Mouse (Mus musculus): ENCODE results near the gene Dennd1b.

DNA sequence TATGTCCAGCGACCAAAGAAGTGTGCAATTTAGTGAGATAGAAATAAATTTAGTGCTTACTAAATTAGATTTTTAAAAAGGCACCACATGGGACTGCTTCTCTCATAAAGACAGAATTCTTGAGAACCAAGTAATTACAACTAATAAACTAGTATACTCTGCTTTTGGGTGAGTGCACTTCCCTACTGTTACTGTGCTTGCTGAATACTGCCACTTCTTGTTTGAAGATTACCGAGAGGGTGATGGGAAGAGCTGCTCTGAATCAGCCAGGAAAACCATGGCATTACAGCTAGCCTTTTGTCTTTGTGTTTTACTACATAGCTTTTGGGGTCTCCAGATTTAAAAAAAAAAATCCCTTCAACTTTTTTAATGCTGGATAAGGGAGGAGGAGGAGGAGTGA, 19.8 kb downstream of the Dennd1b start:
- TF ChIP-seq MAFK (IDR thresholded peaks at IDR 0.05; ENCODE audit: insufficient read depth, low read depth, low read length) (no peak), ZNF384 (IDR thresholded peaks at IDR 0.05; ENCODE audit: low read depth, low read length) (no peak)

Measured in ES-E14 (cell line).